Mouse (Mus musculus) stomach, embryonic 14.5 days (tissue): Measurements from ENCODE around the gene Srrt. TPM values are rescaled to one million over a fixed set of nuclear protein-coding genes. Genes with fewer than 3 reads are reported as not detected.
A peak's percentile ranks its signal among the peaks of the same experiment; 100 is the strongest.

Experiments
- ATAC-seq: fragments of 200-750 bp; cut with Nextera tagmentation; 2 replicates; pipeline ENCODE4 v1.8.0; 2017; ENCODE audit warnings: low read depth, moderate TSS enrichment; ENCODE audit not compliant: insufficient number of reproducible peaks, insufficient read depth, low FRiP score
- H3K27ac ChIP-seq: fragments of 300-500 bp; sonication (generic); 2 replicates; pipeline ENCODE4 v1.5.1; 2014; ENCODE audit warnings: mild to moderate bottlenecking, low read length, moderate library complexity, mixed read lengths
- H3K27me3 ChIP-seq: fragments of 300-500 bp; sonication (generic); 2 replicates; pipeline ENCODE4 v1.6.1; 2014; ENCODE audit warnings: low read length, control low read depth, mixed read lengths; ENCODE audit not compliant: control insufficient read depth, insufficient read depth
- H3K36me3 ChIP-seq: fragments of 300-500 bp; sonication (generic); 2 replicates; pipeline ENCODE4 v1.6.1; 2014; ENCODE audit warnings: mild to moderate bottlenecking, control low read depth, low read length, moderate library complexity, mixed read lengths; ENCODE audit not compliant: control insufficient read depth, insufficient read depth
- H3K4me1 ChIP-seq: fragments of 300-500 bp; sonication (generic); 2 replicates; pipeline ENCODE4 v1.6.1; 2014; ENCODE audit warnings: low read length, control low read depth, mixed read lengths; ENCODE audit not compliant: control insufficient read depth, insufficient read depth
- H3K4me2 ChIP-seq: fragments of 300-500 bp; sonication (generic); replicated peaks from 2 replicates; pipeline ENCODE4 v1.6.1; 2014; ENCODE audit warnings: low read depth, low read length, control low read depth
- H3K4me3 ChIP-seq: fragments of 300-500 bp; sonication (generic); 2 replicates; pipeline ENCODE4 v1.5.1; 2014; ENCODE audit warnings: low read depth, low read length, control low read depth
- H3K9ac ChIP-seq: fragments of 300-500 bp; sonication (generic); replicated peaks from 2 replicates; pipeline ENCODE4 v1.6.1; 2014; ENCODE audit warnings: low read depth, mild to moderate bottlenecking, control low read depth, low read length, moderate library complexity, mixed read lengths
- H3K9me3 ChIP-seq: fragments of 300-500 bp; sonication (generic); 2 replicates; pipeline ENCODE4 v1.6.1; 2016; ENCODE audit warnings: low read depth, low read length, control low read depth; ENCODE audit not compliant: control insufficient read depth
- WGBS: fragments of 180-500 bp; shearing (Covaris S2); extraction: QIAGEN DNeasy Blood & Tissue Kit; methylation state at CpG from one replicate; pipeline ENCODE4 v1.1.7; 2014; 5-methylcytosine and 5-hydroxymethylcytosine counted together
- polyA plus RNA-seq: library from polyadenylated mRNA; unstranded; fragments of >200 nt; fragmentation: Nextera tagmentation; extraction: Ambion mirVana; gene quantifications from 2 replicates; pipeline ENCODE4 v1.2.1, GENCODE M21; 2014

Gene Srrt
- polyA plus RNA-seq, 1 experiment from 2014 or later, result 111 TPM

DNA sequence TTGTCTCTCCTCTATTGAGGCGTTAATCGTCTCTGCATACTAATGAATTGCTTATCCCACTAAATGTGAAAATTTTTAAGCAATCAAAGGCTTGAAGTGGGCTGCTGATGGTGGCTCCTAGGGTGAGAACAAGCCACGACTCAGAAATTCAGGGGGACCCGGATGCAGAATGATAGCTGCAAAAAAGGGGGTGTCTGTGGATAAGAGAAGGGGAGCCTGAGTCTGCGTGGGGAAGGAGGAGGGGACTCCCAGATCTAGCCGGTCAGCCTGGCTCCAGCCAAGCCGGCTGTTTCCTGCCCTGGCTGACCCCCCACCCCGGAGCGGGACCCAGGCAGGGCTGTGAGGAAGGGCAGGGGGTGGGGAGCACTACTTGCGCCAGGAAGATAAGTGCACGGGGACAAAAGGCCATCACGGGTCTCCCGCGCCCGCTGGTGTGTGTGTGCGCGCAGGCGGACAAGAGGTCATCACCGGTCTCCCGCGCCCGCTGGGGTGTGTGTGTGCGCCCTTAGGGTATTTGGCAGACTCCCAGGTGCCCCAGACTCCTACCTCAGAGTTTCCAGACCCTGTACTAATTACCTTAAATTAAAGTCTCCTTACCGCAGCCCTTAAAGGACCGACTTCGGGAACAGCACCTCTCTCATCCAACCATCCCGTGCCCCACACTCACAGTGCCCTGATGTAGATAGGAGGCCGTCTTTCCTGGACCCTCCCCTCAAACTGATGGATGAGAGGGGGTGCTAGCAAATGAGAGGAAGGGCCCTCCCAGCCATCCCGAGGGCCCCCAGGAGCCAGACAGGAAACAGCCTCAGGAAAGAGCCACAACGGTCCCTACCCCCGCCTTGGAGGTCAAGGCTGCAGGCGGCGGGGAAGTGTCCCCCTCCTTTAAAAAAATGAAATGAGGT, 41.3 kb upstream of the Srrt start:
- Histone ChIP-seq H3K4me3 (peak overlapping the region; percentile 89), H3K27me3 (no peaks in the 10 kb centered on the region), H3K4me1 (peaks cover 26% of the 10 kb centered on the region; the same call in 1 of the 2 replicates), H3K36me3 (peaks cover 2% of the 10 kb centered on the region; the same call in 1 of the 2 replicates), H3K9ac (peak overlapping the region; percentile 36; the same call in 1 of the 2 replicates), H3K9me3 (no peaks in the 10 kb centered on the region), H3K4me2 (peak overlapping the region; percentile 97), H3K27ac (peak overlapping the region; percentile 93)
- no peak for ATAC-seq
- WGBS, result 3% methylated on average over 31 of the region's 33 CpGs

DNA sequence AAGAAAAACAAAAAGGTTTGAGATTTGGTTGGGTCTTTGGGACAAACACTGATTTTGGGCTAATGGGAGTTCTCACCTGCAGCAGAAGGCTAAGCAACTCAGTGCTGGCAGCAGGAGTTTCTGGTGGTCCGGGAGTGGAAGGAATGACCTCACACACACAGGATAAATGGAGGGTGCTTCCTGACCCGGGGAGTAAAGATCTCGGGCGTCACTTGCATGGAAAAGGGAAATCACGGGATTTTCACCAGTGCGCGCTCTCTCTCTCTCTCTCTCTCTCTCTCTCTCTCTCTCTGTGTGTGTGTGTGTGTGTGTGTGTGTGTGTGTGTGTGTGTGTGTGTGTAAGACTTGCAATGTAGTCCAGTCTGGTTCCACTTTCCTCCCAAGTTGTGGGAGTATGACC, 40.4 kb upstream of the Srrt start:
- peak overlapping the region; percentile 93; the same call in 1 of the 2 replicates for H3K27ac ChIP-seq
- H3K4me3 ChIP-seq, result no peak overlapping the region
- H3K27me3 ChIP-seq, result no peaks in the 10 kb centered on the region
- H3K9ac ChIP-seq, result no peak overlapping the region
- H3K9me3 ChIP-seq, result no peaks in the 10 kb centered on the region
- H3K4me1 ChIP-seq, result peaks cover 26% of the 10 kb centered on the region; the same call in 1 of the 2 replicates
- no peak for ATAC-seq
- WGBS, result 22% methylated on average over 7 of the region's 7 CpGs
- H3K4me2 ChIP-seq, result peak overlapping the region; percentile 97; the same call in 1 of the 2 replicates
- no peaks in the 10 kb centered on the region for H3K36me3 ChIP-seq

DNA sequence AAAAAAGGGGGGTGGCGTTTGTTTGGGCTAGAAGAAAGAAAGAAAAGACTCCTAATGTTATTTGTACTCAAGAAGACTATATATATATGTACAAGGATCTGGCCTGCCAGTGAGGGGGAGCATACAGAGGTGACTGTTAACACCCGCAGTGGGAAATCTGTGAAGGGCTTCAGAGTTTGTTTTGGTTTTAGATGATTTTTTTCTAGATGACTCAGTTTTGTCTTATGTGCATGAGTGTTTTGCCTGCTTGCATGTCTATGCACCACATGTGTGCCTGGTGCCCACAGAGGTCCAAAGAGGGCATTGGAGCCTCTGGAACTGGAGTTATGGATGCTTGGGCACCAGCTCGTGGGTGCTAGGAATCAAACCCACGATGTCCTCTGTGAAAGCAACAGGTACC, 39.5 kb upstream of the Srrt start:
- no peak for ATAC-seq

DNA sequence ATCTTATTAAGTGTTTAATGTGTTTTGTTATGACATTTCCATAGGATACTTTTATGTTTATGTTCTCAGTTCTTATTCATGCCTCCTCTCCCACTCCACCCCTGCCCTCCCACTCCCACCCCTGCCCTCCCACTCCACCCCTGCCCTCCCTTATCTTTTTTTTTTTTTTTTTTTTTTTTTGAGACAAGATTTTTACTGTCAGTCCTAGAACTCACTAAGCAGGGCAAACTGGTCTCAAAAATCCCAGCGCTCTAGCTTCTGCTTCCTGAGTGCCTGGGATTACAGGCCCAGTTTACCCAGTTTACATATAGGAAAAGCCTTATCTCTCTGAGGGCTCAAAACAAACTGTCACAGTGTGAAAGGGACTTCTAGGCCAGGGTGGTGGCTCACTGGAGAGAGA, 38.9 kb upstream of the Srrt start:
- ATAC-seq, result no peak
- 42% methylated on average over 1 of the region's 1 CpGs for WGBS
- Histone ChIP-seq H3K27me3 (no peaks in the 10 kb centered on the region), H3K36me3 (no peaks in the 10 kb centered on the region), H3K9me3 (no peaks in the 10 kb centered on the region), H3K27ac (peak overlapping the region; percentile 66; the same call in 1 of the 2 replicates), H3K4me2 (peak overlapping the region; percentile 26), H3K4me1 (peaks cover 18% of the 10 kb centered on the region; the same call in 1 of the 2 replicates), H3K4me3 (no peak overlapping the region), H3K9ac (no peak overlapping the region)

More for the DNA sequence above, 39.5 kb upstream of the Srrt start:
- no peaks in the 10 kb centered on the region for H3K27me3 ChIP-seq
- no peak overlapping the region for H3K4me2 ChIP-seq
- H3K4me1 ChIP-seq, result peaks cover 18% of the 10 kb centered on the region; the same call in 1 of the 2 replicates
- H3K36me3 ChIP-seq, result no peaks in the 10 kb centered on the region
- no peak overlapping the region for H3K4me3 ChIP-seq
- 76% methylated on average over 4 of the region's 4 CpGs for WGBS
- no peak overlapping the region for H3K9ac ChIP-seq
- H3K27ac ChIP-seq, result peak overlapping the region; percentile 58; the same call in 1 of the 2 replicates
- H3K9me3 ChIP-seq, result no peaks in the 10 kb centered on the region

DNA sequence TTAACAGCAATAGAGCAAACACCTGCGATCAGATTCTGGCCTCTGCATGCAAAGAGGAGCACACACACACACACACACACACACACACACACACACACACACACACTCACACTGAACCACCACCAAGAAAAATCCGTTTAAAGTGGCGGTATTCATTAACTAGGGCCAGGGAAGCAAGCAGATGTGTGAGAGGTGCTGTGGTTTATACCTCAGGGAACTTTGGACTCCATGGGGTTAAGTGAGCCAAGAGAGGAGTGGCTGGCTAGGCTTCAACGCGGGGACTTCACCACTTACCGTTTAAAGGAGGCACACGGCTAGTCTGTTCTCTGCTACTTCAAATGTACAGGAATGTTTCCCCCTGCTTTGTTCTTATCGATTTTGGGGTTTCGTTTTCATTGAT, 38.3 kb upstream of the Srrt start:
- Histone ChIP-seq H3K27me3 (no peaks in the 10 kb centered on the region), H3K9ac (no peak overlapping the region), H3K4me3 (no peak overlapping the region), H3K27ac (peak overlapping the region; percentile 66; the same call in 1 of the 2 replicates), H3K9me3 (no peaks in the 10 kb centered on the region), H3K4me1 (peaks cover 18% of the 10 kb centered on the region; the same call in 1 of the 2 replicates), H3K36me3 (no peaks in the 10 kb centered on the region), H3K4me2 (peak overlapping the region; percentile 26)
- ATAC-seq, result peak; percentile 21; the same call in 1 of the 2 replicates
- WGBS, result 11% methylated on average over 9 of the region's 9 CpGs

DNA sequence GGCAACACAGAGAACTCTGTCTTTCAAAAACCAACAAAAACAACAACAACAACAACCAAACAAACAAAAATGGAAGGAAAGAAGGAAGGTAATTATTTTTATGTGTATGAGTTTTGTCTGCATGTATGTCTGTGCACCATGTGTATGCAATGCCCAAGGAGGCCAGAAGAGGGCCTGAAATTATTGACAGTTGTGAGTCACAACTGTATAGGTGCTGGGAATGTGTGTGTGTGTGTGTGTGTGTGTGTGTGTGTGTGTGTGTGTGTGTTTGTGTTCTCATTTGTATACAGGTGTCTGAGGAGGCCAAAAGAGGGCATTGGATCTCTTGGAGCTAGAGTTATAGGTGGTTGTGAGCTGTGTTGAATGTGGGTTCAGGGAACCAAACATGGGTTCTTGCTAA, 36.4 kb upstream of the Srrt start:
- Histone ChIP-seq H3K4me2 (no peak overlapping the region), H3K4me1 (peaks cover 23% of the 10 kb centered on the region), H3K27ac (no peak overlapping the region), H3K9ac (no peak overlapping the region), H3K27me3 (no peaks in the 10 kb centered on the region), H3K36me3 (no peaks in the 10 kb centered on the region), H3K9me3 (no peaks in the 10 kb centered on the region), H3K4me3 (no peak overlapping the region)
- no peak for ATAC-seq

DNA sequence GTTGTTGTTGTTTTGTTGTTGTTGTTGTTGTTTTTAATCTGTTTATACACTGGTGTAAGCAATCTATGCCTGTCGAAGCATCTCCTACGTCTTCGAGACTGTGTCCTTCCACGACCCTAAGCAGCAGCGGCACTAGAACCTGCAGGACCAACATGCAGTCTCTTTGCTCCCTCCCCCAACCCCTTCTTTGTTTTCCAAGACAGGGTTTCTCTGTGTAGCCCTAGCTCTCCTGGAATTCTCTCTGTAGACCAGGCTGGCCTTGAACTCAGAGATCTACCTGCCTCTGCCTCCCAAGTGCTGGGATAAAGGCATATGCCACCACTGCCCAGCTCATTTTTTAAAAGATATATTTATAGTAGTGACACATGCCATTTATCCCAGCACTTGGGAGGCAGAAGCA, 35.9 kb upstream of the Srrt start:
- Histone ChIP-seq H3K27ac (no peak overlapping the region), H3K36me3 (no peaks in the 10 kb centered on the region), H3K27me3 (no peaks in the 10 kb centered on the region), H3K4me3 (no peak overlapping the region), H3K4me1 (peaks cover 21% of the 10 kb centered on the region), H3K9ac (no peak overlapping the region), H3K9me3 (no peaks in the 10 kb centered on the region), H3K4me2 (no peak overlapping the region)
- WGBS, result 89% methylated on average over 5 of the region's 5 CpGs
- no peak for ATAC-seq

DNA sequence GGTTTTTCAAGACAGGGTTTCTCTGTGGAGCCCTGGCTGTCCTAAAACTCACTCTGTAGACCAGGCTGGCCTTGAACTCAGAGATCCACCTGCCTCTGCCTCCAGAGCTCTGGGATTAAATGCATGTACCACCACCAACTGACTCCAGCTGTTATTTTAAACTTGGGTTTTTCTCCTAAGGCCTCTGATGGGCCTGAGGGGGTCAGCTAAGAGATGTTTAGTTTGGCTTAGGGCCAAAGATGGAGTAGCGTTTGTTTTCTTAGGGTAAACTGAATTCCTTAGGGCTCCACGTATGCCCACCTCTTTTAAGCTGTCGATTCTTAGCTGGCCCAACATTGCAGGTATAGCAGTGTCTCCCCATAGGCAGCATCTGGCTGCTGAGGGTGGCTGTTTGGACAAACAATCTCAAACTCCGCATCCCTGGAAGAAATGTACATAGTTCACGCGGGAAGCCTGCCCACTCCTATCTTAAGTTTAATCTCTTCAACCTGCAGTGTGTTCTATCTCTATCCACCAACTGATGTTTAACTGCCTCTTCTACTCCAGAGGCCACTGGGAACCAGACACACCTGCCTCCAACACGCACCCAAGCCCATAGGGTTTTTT, 35.0 kb upstream of the Srrt start:
- Histone ChIP-seq H3K4me3 (no peak overlapping the region), H3K27ac (no peak overlapping the region), H3K27me3 (no peaks in the 10 kb centered on the region), H3K36me3 (no peaks in the 10 kb centered on the region), H3K9me3 (no peaks in the 10 kb centered on the region), H3K4me2 (no peak overlapping the region), H3K4me1 (peaks cover 17% of the 10 kb centered on the region), H3K9ac (no peak overlapping the region)
- ATAC-seq, result no peak
- 37% methylated on average over 7 of the region's 7 CpGs for WGBS
